Mouse (Mus musculus): ENCODE data around the gene Atxn3.

DNA sequence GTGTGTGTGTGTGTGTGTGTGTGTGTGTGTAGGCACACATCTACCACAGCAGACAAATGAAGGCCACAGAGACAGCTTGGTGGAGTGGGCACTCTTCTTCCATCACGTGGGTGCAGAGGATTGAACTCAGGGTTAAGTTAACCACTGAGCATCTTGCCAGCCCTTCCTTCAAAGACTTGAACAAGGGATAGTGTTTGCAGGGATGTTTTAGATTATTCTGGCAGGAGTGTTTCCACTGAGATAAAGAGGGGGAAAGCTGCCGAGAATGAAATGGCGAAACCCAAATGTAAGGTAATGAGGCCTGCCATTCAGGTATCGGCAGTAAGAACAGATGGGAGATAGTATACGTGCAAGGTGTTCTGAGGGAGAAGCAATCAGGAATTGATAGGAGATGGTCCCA lies 20.1 kb upstream of the Atxn3 start:
- TF ChIP-seq CTCF (IDR thresholded peaks at IDR 0.05; ENCODE audit: low read depth, low read length) (no peak), POLR2A (IDR thresholded peaks at IDR 0.05; ENCODE audit: insufficient read depth, low read length) (no peak), EP300 (IDR thresholded peaks at IDR 0.05; ENCODE audit: insufficient read depth, low read depth, low read length) (no peak)
